Mouse (Mus musculus) thymus, postnatal 25 days (tissue): ENCODE data around the gene Ntng2.

ENCODE experiments used
- DNase-seq: peaks from one replicate; pipeline ENCODE4 v3.0.0; 2022

The Ntng2 gene

GRCm38 (mm10) chr2:29235026-29235425, 17.8 kb downstream of the Ntng2 start:
- DNase-seq = no peak

DNA sequence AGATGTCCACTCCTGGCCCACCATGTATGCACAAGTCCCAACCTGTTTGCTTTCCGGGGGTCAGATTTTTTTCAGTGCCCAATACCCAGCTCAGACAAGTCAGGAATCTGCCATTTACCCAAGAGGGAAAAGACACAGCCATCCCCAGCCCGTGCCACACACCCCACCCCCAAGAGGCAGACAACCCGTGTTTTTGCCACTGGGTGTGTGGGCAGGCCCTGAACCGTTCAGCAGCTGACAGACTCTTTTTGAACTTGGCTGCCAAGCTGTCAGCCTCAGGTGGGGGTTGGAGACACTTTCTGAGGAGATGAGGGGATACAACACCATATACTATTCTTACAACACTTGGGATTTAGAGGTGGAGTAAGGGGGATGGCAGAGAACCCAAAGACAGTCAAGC, 18.8 kb downstream of the Ntng2 start:
- no peak for DNase-seq

- no peak for DNase-seq
Measured at GRCm38 (mm10) chr2:29230191-29230835, 22.5 kb downstream of the Ntng2 start.

GRCm38 (mm10) chr2:29226671-29227070, 26.1 kb downstream of the Ntng2 start:
- no peak for DNase-seq

GRCm38 (mm10) chr2:29223591-29224262, 29.1 kb downstream of the Ntng2 start:
- DNase-seq = no peak

DNA sequence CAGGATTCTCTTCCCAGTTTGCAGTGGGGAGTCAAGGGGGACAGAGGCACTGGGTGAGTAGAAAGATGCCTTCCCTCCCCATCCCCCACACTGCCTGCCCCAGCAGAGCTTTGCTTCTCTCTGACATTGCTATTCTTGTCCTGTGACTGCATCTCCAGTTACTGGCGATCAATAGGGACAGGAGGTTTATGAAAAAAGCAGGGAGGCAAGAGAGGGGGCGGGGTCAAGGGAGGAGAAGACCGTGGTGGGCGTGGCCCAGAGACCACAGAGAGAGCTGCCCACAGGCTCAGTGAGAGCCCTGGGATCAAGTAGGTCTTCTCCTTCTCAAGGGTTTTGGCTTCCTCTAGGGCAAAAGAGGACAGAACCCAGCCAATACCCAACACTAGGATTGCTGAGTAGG, 30.5 kb downstream of the Ntng2 start:
- no peak for DNase-seq

DNA sequence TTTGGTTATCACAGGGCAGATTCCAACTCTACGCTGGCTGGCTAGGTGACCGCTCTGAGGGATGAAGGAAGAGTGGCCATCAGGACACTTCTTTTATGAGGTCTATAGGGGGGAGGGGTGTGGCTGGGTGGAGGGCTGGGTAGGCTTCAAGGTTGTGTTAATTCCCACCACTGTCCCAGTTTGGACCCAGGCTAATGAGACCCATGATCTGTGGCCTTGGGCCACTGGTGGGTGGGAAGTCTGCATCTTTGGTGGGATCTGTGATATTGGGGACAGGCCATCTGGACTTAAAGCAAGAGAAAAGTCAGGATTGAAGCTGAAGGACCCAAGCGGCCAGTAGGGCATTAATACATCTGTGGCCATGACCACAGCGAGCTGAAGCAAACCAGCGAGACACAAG, 34.0 kb downstream of the Ntng2 start:
- DNase-seq = no peak

GRCm38 (mm10) chr2:29217897-29218296, 34.9 kb downstream of the Ntng2 start:
- DNase-seq = no peak

DNA sequence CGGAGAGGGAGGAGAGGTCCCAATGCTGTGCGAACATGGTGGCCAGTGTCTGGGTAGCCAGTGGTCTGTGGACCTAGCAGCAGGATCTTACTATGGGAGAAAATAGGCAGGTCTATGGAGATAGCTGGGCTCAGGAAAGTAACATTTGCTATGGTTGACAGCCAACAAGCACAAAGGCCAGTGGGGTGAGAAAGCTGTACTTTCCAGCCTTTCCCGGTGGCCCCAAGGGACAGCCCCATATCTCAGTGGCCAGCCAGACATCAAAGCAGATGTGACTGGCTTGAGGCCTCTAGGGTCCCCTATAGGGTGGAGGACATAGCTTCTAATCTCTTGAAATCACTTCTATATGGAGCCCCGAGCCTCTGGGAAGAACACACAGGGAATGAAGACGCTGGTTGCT, 35.8 kb downstream of the Ntng2 start:
- no peak for DNase-seq

GRCm38 (mm10) chr2:29216286-29217012, 36.4 kb downstream of the Ntng2 start:
- DNase-seq = no peak

- DNase-seq = no peak
Measured at GRCm38 (mm10) chr2:29206156-29206555, 46.6 kb downstream of the Ntng2 start.

DNA sequence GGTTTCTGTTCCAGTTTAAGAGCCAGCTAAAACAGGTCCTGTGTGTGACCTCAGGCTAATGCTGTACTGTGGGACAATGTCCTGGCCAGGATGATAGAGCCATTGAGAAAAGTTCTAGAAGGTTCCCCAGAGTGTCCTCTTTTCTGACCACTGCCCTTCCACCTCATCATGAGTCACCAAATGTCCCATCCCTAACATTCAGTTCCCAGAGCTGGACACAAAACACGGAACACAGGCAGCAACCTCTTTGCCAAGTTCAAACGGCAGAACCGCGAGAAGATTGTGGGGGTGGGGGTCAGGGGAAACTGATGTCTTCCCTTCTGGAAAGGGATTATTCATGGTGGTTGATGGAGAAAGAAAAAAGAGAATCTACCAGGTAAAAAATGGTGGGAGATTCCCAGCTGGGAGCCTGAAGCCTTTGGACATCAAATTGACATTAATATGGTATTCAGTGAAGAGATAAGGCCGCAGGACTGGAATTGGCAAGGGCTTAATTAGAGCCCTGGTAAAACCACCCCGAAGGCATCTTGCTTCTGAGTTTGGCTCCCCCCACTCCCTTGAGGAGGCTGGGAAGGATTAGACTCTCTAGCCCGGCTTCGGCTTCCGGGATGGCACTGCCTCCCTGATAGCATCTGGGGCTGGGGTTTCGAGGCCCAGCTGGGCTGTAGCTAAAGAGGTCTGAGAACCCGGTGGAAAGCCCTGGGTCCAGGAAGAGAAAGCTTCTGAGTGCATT, 51.4 kb downstream of the Ntng2 start:
- no peak for DNase-seq

DNA sequence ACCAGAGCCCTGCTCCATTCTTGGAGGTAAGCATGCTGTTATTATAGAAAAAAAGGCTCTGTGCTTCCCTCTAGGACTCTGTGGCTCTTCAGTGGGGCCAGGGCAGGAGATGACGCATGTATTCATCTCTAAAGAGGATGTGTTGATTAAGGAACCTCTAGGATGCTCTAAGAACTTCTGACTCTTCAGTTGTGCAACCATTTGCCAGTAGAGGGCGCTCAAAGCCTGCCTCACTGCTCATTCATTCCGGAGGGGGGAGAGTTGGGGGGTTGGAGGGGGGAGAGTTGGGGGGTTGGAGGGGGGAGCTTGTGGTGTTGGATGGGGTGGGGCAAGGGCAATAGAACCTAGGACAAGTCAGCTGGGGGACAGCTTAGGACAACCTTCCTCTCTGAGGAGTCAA, 52.9 kb downstream of the Ntng2 start:
- DNase-seq = peak; percentile 26

GRCm38 (mm10) chr2:29198446-29198845, 54.4 kb downstream of the Ntng2 start:
- no peak for DNase-seq

- no peak for DNase-seq
Measured at GRCm38 (mm10) chr2:29196844-29197243, 56.0 kb downstream of the Ntng2 start.

GRCm38 (mm10) chr2:29194547-29195463, 58.0 kb downstream of the Ntng2 start:
- DNase-seq = peak; percentile 84

DNA sequence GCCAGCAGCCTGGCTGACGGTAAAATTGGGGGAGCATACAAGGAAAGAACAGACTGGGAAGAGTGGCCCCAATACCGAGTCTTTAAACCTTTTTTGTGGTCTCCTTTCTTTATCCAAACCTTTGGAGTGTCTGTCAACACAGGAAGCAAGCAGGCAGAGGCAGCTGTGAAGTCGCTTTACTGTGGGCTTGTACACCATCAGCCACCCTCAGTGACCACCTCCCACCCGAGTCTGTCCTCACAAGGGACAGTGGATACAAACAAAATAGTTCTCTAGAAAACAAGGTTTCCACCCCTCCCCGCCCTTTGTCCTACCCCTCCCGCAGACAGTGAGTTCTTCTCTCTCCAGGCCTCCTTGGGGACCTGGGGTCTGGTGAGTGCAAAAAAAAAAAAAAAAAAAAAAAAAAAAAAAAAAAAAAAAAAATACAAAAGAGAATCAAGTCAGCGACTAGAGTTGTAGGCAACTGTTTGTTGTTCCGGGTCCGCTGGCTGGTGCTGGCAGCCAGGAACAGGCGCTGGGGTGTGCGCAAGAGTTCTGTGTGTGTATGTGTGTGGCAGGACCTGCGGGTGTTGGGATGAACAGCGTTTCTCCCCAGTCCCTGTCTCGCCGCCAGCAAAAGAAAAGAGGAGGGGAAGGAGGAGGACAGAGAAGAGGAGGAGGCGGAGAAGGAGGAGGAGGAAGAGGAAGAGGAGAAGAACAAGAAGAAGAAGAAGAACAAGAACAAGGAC, 58.8 kb downstream of the Ntng2 start:
- DNase-seq = no peak

- no peak for DNase-seq
Measured at GRCm38 (mm10) chr2:29192629-29193278, 60.1 kb downstream of the Ntng2 start.

DNA sequence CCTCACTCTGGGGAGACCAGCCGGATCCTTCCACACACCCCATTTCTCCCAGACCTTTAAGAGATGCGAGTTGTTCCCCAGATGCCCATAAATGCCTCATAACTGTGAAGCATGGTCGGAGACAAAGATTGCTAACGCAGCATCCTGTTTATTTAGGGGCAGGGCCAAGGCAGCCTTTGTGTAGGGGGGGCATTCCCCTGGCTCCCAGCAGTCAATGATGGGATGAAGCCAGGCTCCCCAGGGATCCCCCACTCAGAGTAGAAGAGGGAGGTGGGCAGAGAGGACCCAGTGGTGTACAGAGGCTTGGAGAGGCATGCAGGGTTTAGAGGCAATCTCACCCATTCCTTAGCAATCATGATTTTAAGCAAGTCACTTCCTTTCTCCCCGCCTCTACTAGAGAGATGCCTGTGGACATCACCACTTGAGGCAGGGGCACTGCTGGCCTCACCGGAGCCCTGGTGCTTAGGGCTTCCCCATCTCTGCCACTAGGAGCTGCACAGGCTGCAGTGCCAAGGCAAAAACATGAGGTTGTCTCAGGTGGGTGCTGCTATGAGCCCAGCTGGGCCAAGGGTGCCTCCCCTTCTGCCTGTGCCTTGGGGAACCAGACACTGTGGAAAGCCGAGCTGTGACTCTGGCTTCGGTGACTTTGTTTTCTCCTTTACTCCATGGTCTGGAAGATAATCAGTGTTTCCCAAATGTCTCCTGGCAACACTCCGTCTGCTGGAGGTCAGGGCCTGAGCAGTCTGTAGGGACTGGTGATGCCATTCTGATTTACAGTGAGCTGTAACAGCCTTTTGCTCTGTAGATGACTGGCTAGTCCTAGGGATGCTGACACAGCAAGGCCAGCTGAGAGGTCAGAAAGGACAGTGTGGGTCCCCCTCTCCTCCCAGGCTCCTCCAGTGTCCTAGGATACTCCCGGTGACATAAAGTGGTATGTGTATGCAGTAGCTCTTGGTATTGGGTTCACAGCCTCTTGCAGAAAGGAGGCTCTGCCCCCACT, 61.3 kb downstream of the Ntng2 start:
- DNase-seq = no peak

DNA sequence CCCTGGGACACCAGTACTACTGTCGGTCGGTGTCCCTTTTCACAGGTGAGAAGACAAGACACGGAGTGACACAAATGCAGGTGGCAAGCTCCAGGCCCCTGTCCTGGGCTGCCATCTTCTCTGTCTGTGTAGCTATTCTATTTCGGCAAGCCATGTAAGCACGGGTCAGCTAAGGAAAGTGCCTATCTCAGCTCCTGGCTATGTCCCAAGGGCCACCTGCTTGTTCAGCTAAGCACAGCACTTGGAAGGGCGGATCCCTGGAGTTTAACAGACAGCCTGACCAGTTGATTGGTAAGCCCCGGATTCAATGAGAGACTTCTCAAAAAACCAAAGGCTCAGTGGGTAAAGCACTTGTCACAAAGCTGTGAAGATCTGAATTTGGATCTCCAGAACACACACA, 62.4 kb downstream of the Ntng2 start:
- DNase-seq = no peak
